Comparison of ENCODE assay signal across 7 mouse cellular contexts in the genomic region with DNA sequence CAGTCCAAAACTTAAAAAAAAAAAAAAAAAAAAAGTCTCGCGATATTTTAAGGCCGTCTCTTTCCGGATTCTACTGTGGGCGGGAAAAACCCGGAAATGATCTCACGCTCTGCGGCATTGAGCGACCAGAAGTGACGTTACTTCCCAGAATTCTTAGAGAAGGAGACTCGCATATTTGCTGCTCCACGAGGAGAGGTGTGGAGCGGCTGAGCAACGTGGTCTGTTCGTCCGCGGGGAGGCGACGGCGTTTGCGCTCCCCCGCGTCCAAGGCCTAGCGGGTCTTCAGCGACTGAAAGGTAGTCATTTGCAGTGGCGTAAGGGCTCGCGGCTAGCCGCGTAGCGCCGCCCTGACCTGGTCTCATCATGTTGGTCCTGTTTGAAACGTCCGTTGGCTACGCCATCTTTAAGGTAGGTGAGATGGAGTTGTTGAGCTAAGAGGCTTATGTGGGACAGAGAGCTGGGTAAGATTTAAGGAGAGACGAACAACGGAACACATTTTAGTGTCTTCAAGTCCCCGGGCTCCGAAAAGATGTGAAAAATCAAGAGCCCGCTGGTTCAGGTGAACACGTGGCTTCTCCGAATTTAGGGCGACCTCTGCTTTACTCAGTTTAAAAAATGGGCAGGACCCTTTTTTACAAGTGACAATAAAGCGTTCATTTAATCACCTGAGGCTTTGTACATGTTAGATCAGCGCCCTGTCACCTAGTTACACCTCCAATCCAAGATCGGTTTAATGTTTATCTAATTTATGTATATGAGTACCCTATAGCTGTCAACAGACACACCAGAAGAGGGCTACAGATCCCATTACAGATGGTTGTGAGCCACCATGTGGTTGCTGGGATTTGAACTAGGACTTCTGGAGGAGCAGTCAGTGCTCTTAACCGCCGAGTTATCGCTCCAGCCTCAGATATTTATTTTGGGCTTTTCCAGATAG. TPM values are rescaled to one million over a fixed set of nuclear protein-coding genes. Genes with fewer than 3 reads are reported as not detected.
A peak's percentile ranks its signal among the peaks of the same experiment; 100 is the strongest.
DNase-seq lines count a peak whose midpoint lies in the region; ATAC-seq lines count a peak whose summit lies in the region.

Nop58 (plus strand) TSS at position 153 of the 937 bp plus-strand sequence.

- intact Hi-C loops in left cerebral cortex, postnatal 36 days (cut with DNase I) = no loop called here

- peak within 1 kb of the TSS; percentile 90 for H3K27ac ChIP-seq in intestine, embryonic 16.5 days (ENCODE audit: low read length)
- peak within 1 kb of the TSS; percentile 61 for H3K27ac ChIP-seq in midbrain, embryonic 11.5 days (ENCODE audit: low read depth, low read length)

- DNase-seq in adrenal gland, adult 8-10 months = peak; percentile 90
- peak; percentile 93 for DNase-seq in embryo, embryonic 9.5 days (ENCODE audit: extremely low spot score)
- peak; percentile 52 to 83 for DNase-seq in gastrocnemius, postnatal 4 days (ENCODE audit: low spot score in 2 of 2)
- peak; percentile 88 to 90 for DNase-seq in left cerebral cortex, postnatal 36 days (ENCODE audit: low spot score in 2 of 2)
- peak; percentile 99 for DNase-seq in midbrain, embryonic 11.5 days (ENCODE audit: low spot score, missing footprints)
- peak; percentile 95 for DNase-seq in skeletal muscle tissue, adult 2 months (ENCODE audit: low read depth, low spot score)

- peak within 1 kb of the TSS; percentile 77 for H3K4me2 ChIP-seq in intestine, embryonic 16.5 days (ENCODE audit: low read depth, low read length)
- peak within 1 kb of the TSS; percentile 88 for H3K4me2 ChIP-seq in midbrain, embryonic 11.5 days

- no peaks in the 10 kb centered on the region for H3K36me3 ChIP-seq in intestine, embryonic 16.5 days (ENCODE audit: control insufficient read depth, insufficient read depth, low read length)
- no peaks in the 10 kb centered on the region for H3K36me3 ChIP-seq in midbrain, embryonic 11.5 days (ENCODE audit: control insufficient read depth, insufficient read depth, low read length)

- no peaks in the 10 kb centered on the region for H3K27me3 ChIP-seq in intestine, embryonic 16.5 days (replicated peaks; ENCODE audit: control insufficient read depth, insufficient read depth, low read length)
- H3K27me3 ChIP-seq in midbrain, embryonic 11.5 days (ENCODE audit: control insufficient read depth, insufficient read depth, low read length) = no peaks in the 10 kb centered on the region

- H3K9me3 ChIP-seq in intestine, embryonic 16.5 days (ENCODE audit: control insufficient read depth, low read length) = no peaks in the 10 kb centered on the region
- no peaks in the 10 kb centered on the region for H3K9me3 ChIP-seq in midbrain, embryonic 11.5 days (ENCODE audit: control insufficient read depth, low read length)

- ATAC-seq in intestine, embryonic 16.5 days = peak; percentile 94
- ATAC-seq in midbrain, embryonic 11.5 days (ENCODE audit: low FRiP score) = peak; percentile 97

- peaks cover 8% of the 10 kb centered on the region; the same call in 1 of the 2 replicates for H3K4me1 ChIP-seq in intestine, embryonic 16.5 days (ENCODE audit: control insufficient read depth, insufficient read depth, low read length)
- H3K4me1 ChIP-seq in midbrain, embryonic 11.5 days (ENCODE audit: control insufficient read depth, insufficient read depth, low read length) = peaks cover 16% of the 10 kb centered on the region

- H3K9ac ChIP-seq in intestine, embryonic 16.5 days (ENCODE audit: low read depth, low read length) = peak within 1 kb of the TSS; percentile 91
- peak within 1 kb of the TSS; percentile 93 for H3K9ac ChIP-seq in midbrain, embryonic 11.5 days (ENCODE audit: low read length)

- 0% methylated on average over 49 of the region's 49 CpGs for WGBS in intestine, embryonic 16.5 days
- under 1% methylated on average over 49 of the region's 49 CpGs for WGBS in midbrain, embryonic 11.5 days

- peak within 1 kb of the TSS; percentile 84 for H3K4me3 ChIP-seq in intestine, embryonic 16.5 days (ENCODE audit: low read length)
- peak within 1 kb of the TSS; percentile 83 for H3K4me3 ChIP-seq in midbrain, embryonic 11.5 days (ENCODE audit: low read depth, low read length)

RNA-seq across cellular contexts. Expression of gene Nop58, which starts in this region (rescaled TPM):
- total RNA-seq in adrenal gland, adult 8-10 months (2022) = 10 to 100 TPM; 78.0 to 99.9 (median 83.9) TPM
- 10 to 100 TPM; 77.7 to 96.0 TPM for total RNA-seq in gastrocnemius, postnatal 4 days (2021)
- 173 and 227 TPM in 2 replicates for polyA plus RNA-seq in intestine, embryonic 16.5 days (2015; fragmentation: Nextera tagmentation; extraction: Ambion mirVana)
- 10 to 100 TPM; 49.8 to 51.3 TPM for total RNA-seq in left cerebral cortex, postnatal 36 days (2021)
- 262 and 327 TPM in 2 replicates for polyA plus RNA-seq in midbrain, embryonic 11.5 days (2014; fragmentation: Nextera tagmentation; extraction: Ambion mirVana)

Comparison
In these comparisons a context has a peak if more than half of its experiments do, and no peak if none do; other contexts are left out.
1. Peak in every context shown above with its lines: DNase-seq, ATAC-seq, H3K4me3 ChIP-seq and H3K27ac ChIP-seq.